Mouse (Mus musculus) c-Kit-positive CD71-positive TER-119-negative erythroid progenitor cells, embryonic 14.5 days (primary cell): ENCODE data around the gene Chn2.

Source experiments
- DNase-seq: peaks from one replicate; pipeline ENCODE4 v3.0.0-alpha.2; 2013; ENCODE audit warnings: low read depth

The Chn2 gene

DNA sequence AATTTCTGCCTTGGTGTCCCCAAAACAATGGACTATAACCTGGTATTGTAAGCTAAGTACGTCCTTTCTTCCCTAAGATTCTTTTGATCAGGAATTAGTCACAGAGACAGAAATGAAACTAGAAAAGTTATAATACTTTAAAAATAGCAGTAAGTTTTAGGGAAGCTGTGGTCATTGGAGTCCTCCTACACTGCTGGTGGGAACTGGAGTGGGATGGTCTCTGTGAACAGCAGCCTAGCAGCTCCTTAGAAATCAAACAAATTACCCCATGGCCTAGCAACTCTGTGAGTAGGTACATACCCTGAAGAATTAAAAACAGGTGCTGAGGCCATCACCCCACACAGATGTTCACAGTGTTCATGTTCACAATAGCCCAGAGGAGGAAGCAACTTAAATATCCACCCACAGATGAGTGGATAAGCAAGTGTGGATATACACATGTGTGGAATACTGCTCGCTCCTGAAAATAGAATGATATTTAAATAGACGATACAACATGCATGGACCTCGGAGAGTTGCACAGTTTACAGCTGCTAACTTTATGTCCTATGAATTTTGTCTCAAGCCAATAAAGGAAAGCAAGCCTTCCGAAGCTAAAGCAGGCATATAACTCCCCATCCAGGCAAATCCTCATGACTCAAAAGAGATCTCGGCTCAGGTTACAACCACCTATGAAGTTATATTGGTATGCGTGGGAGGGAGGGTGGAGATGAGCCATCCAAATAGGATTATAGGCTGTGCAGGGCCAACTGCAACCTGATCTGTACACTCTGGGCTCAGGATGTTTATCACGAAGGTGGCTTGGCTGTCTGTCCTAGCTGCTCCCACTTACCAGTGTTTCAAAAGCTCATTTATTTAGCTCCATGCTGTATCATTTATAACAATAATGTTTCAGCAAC lies 209.2 kb downstream of the Chn2 start:
- no peak for DNase-seq

DNA sequence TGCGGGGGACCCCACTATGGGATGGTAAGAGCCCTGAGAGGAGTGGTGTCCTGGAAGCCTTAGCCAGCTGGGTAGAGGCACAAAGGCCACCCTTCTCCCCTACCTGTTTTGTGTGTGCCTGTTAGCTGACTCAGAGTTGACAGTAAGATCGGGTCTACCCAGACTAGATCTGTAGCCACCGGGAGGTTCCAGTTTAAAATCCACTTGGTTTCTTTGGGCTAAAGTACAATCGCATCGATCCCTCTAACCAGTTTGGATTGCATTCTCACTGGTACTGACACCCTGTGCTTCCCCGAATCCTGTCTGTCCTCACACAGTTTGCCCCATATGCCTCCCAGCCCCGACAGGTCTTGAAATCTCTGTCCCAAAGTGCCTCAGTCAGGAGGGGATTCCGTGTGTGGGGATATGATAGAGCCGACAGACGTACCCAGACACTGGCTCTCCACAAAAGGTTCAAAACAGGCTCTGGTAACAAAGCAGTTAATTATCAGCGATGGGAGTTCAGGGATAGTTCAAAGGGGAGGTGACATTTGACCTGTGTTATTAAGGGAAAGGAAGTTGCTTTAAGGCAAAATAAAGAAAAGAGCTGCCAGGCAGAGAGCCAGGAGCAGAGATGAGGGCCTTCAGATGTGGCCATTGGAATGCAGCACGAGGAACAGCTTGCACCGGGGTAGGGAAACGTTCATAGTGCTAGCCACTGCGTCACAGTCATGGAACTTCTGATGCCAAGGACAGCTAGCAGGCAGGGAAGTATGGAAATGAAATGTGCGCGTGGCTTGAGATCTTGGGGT lies 212.2 kb downstream of the Chn2 start:
- DNase-seq, result no peak

DNA sequence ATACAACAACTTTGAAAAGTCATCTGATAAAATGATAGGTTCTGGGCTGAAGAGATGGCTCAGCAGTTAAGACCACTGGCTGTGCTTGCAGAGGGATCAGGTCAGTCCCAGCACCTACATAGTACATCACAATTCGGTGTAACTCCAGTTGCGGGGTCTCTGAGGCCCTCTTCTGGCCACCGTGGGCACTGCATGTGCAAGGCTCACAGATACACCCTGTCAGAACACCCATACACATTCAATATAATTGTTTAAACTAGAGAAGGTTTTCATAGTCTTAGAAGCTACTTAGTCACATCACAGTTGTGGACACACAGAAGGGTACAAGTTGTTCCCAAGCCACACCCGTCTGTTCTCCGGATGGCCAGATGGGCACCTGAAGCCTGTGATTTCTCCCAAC lies 213.9 kb downstream of the Chn2 start:
- no peak for DNase-seq

DNA sequence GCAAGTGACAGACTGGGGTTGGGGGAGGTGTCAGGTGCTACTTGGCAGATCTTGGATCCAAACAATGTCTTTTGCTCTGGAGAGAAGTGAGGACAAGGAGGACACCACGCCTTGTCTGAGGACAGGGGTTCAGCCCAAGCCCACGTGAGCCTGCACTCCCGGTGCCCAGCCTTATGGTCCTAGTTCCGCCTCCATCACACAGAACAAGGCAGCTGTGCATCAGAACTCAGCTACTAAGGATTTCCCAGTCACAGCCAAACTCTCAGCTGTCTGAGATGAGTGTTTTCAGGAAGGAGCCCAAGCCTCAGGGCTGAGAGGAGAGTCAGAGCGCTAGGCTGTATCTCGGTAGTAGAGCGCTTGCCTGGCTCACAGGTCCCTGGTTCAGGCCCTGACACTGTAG lies 214.5 kb downstream of the Chn2 start:
- no peak for DNase-seq

DNA sequence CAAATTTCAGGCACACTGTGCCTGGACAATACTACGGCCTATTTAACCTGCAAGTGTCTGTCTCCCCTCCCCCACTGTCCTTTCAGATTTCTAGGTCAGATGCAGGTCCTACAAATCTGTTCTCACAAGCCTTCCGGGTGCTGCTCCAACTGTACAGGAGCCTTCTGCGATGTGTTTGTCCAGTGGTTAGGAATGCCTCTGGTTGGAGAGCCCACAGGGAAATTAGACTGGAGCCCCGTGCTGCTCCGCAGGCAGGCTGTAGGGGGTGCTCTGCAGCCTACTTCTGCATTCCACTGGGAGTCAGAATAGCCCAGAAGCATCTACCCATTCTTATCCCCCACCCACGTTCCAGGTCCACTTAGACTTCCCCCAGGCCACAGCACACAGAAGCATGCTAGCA lies 215.4 kb downstream of the Chn2 start:
- no peak for DNase-seq

DNA sequence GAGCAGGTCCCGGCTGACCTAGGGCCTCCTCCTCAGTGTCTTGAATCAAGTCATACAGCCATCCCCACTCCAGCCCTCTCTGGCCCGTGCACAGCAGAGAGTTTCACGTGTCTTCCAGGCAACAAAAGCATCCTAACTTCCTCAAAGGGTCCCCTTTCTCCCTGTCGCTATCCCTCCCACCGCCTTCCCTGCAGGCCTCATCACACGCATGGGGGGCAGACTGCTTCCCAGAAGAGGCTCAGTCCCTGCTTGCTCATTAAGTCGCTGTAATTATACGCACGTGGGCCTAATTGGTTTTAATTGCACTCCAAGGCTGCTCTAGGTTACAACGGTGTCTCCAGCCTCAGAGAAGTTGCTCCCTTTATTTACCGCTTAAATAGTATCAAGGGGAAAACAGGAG lies 216.0 kb downstream of the Chn2 start:
- no peak for DNase-seq

DNA sequence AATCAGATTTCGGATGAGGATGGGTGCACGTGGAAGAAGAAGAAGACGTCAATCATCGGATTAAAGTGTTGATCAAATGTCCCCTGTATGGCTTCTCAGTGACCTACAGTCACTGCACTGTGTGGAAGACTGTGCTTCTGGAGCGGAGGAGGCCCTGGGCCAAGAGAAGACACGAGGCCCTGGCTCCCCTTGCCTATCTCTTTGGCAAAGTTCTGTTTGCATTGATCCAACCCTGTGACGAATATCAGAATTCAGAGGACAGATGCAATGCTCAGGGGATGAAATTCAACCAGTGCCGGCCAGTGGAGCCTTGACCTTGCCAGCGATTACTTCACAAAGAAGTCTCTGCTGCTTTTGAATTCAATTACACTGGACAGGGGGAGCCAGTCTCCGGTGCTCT lies 217.0 kb downstream of the Chn2 start:
- DNase-seq, result no peak

DNA sequence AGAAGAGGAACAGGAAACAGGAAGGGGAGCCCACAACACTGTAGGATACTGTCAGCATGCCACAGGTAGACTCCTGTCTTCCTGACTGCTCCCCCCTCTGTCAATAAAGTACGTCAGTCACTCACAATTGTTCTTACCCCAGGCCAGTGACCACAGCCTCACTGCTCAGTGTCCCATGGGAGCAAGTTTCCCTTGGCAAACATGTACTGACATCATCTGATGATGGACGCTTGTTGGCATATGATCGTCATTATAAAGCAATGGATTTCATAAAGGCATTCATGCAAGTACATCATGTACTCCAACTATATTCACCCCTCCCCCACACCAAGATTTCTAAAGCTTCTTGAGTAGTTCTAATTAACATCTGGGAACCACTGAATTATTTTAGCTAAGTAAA lies 218.2 kb downstream of the Chn2 start:
- DNase-seq, result no peak

DNA sequence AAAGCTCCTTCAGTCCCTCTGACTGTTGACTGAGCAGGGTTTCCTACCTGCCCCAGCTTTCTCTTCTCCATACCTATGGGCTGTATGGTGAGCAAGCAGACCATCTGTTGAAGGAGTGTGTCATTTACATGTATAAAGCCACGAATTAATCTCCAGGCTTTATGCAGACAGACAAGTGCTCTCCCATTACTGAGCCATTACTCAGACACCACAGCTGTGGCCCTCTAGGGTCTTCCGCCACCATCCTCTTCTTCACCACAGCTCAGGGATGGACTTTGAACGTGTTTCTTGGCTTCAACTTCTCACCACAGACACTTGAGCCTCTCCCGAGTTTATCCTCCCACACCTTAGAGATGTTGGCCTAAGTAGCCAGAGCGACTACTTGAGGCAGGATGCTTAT lies 219.1 kb downstream of the Chn2 start:
- no peak for DNase-seq

DNA sequence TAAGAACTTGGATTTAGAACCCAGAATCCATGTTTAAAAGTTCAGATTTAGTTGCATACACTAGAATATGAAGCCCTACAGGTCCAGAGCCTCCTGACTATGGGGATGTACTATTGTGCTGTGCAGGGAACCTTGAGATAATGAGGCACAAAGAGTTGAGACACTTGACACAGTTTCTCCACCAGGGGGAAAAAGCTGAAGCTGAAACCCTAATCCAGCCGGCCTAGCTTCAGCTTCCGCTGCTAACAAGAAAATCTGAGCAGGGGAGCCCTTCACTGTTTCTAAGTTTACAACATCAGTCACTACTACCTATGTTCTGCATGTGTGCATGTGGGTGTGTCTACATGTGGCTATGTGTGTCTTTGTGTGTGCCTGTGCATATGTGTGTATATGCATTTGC lies 223.4 kb downstream of the Chn2 start:
- no peak for DNase-seq

DNA sequence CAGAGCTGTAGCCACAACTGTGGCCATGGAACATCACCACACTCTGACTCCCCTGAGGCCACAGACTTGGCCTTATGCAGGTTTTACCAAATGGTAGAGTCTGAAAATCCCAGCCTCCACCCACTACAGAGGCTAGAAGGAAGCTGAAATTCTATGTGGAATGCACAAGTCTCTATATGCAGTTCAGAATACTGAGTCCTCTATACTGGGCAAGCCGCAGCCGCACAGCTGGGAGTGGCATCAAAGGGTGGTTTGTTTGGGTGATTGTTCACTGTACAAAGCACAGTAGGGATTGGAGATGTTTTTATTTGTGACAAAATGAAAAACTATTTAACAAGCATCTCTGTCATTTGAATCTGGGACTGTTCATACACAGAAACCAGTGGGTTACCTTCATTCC lies 224.5 kb downstream of the Chn2 start:
- DNase-seq, result no peak

DNA sequence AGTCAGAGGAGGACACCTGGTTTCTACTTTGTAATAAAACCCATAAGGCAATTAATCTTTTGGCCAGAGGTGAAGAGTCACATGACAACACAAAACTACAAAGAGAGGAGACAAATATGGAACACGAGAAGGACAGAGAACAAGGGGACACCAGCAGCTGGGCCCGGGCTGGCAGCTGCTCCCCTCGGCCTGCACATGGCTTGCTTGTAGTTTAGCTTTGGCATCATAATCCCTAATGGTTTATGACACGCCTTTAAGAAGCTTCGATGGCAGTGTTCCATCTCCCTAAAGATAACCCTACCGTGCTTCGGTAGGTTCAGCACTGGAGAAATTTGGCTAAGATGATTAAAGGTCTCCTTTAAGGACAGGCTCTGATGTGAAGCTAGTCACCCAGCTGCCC lies 225.2 kb downstream of the Chn2 start:
- DNase-seq, result no peak

DNA sequence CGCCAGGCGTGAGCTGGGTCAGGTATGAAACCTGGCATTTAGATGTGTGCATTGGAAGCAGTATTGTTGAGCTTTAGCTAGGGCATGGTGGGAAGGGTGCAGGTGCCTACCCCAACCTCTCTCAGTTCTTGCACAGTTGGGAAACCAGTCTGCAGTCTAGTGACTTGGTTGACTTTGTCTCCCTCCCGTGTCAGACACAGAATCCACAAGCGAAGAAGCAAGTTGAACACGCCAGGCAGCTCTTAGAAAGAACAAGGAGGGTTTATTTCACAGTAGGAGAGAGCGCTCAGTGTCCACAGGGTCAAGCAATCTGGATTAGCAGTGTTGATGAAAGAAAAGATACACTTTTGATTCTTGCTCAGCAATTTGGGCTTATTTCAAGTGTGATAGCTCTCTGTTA lies 226.0 kb downstream of the Chn2 start:
- no peak for DNase-seq

DNA sequence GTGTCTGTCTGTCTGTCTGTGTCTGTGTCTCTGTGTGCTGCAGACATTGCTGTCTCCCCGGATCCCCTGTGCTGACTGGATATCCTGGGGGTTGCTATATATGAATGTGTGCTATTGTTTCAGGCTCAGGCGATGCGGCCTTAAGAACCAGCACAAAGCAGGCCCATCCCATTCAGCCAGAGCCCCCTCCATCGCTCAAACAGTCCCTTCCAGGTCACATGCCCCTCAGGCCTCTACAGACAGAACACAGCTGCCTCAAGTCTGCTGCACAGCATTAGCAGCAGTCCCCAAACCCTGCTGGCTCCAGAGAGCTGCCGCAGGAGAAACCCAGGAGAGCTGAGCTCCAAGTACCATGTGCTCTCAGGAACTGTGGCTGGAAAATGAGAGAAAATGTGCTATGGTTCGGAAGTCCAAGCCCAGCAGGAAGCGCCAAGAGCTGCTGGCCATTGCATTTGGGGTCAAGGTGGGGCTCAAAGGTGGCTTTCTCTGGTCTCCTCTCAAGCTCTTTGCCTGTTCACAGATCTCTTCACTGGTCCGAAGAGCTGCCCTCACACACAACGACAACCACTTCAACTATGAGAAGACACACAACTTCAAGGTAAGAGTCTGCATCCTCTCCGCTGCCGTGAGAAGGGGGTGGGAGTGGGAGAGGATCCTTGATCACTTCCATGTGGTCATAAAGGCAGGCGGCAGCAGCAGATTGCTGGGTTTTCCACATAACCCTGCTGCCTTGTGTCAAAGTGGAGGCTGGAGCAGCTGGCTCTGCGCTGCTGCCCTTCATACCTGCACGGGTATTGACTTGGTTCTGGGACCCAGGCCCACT lies 233.4 kb downstream of the Chn2 start:
- no peak for DNase-seq

DNA sequence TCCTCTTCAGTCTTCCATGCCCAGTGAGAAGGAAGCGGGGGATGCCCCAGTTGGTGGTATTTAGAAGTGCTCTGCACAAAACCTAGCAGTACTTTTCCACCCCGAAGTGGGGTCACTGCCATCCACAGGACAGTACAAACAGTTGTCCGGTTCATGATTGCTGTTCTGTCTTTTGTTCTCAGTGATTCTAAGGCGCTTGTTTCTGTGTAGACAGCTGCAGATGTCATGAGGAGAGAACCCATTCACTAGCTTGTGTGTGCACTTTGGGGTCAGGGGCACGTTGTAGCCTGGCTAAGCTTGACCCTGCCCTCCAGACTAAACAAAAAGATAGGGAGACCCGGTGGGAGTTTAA lies 234.0 kb downstream of the Chn2 start:
- DNase-seq, result no peak

DNA sequence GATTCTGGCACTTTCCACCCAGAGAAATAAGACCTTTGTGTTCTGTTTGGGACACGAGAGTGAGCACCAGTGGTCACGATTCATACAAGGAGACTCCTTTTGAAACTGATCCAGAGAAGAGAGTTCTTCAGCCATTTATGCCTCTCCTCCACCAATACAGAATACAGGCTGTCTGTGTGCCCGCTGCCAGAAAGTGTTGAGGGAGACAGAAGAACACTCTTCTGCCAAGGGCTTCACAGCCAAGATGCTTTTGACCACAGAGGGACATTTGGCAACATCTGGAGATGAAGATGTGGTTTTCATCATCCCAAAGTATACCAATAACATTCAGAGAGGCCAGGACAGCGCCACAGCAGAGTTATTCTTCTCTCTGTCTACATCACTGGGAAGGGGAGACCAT lies 237.9 kb downstream of the Chn2 start:
- no peak for DNase-seq

DNA sequence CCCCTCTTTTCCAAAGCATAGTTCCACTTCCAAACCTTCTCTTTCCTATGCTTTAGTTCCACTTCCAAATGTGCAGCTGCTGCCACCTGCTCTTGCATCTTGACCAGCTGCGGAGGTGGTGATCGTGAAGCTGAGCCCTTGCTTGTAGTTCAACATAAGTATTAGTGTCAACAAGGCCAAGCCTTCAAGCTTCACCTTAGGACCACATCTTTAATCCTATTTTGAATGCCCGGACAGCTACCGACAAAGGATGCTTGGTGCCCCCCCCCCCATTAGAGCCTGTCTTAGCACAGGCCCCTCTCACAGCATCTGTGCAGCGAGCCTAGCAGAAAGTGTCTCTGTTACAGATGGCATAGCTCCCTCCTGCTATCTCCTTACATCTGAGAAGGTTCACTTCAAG lies 238.5 kb downstream of the Chn2 start:
- DNase-seq, result no peak

DNA sequence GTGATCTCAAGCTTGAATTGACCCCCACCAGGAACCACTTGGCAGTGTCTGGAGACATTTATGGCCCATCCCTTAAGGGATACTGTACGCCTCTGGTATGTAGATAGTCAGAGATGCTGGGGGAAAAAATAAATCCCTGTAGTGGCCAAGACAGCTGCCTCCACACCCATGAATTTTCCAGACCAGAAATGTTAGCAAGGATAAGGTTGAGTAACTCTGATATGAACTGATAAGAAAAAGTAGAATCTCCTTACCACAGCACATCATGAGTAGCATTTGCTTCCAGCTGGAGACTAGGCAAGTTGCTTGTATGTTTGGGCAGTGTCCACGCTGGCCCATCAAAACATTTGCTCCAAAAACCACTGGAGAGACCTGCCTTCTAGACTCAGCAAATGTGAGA lies 239.3 kb downstream of the Chn2 start:
- no peak for DNase-seq

DNA sequence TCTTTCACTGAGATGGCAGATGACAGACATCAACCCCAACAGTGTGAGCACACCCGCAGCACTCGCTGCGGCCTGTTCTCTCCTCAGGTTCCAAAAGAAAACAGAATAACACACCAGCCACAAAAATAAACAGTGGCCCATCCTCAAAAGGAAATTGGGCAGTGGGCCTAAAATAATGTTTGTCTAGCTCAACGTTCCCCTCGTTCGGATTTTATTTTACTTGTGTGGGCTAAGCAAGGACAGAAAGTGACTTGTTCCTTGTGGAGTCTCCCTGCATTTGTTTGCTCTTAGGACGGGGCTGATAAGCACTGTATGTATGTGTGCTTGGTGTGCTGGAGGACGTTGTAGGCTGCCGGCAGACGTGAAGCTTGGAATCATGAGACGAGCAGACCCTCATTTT lies 240.0 kb downstream of the Chn2 start:
- no peak for DNase-seq

DNA sequence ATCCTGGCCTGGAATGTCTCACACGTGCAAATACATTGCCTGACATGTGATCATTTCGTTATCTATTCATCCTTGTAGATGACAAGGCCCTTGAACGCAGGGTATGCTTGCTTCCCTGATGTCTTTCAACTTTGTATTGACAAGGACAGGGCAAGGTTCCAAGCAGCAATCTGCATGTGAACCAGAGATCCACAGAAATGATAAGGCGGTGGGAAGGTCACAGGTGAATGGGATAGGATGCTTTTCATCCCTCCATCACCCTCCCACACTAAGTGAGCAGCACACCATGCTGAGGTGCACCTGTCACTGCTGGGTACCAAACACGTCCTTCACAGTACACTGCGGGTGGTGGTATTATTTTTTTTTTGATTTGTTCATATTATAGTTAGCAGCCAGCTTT lies 240.9 kb downstream of the Chn2 start:
- no peak for DNase-seq

DNA sequence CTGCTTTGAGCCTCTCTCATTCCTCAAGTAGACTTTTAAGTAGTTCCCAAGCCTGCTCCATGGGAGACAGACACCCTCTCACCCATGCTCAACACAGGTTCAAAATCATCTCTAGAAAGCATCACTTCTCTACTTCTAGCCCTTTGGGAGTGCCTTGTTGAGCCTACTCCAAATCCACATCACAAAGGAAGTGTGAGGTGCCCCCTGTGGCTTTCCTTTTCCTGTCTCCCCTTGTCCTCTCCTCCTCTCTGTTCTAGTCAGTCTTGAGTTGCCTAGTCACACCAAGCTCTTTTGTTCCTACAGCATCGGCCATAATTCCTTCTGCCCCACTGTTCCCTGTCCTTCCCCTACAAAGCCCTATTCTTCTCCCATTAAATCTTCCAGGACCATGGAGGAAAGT lies 243.9 kb downstream of the Chn2 start:
- DNase-seq, result no peak

DNA sequence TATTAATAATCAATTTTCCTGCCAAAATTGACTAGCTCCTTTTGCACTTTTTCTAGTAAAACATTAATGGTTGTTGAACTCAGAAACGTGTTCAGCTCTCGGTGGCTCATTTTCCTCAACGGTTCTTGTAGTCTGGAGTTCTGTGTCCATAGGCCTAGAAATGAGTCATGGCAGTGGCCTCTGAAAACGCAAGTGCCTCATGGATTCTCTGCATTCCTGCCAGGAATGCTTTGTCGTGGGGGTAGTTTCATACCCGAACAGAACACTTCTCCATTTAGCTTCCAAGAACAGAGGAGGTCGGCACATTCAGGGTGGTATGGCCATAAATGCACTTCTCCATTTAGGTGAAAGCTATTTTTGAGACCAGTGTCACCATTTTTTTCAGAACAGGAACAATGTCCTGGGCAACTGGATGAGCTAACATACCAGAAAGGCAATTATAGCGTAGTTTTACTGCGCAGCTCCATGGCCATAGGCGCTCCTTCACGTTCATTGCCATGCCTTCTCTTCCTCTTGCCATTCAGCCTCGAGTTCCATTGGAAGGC lies 244.9 kb downstream of the Chn2 start:
- DNase-seq, result no peak

DNA sequence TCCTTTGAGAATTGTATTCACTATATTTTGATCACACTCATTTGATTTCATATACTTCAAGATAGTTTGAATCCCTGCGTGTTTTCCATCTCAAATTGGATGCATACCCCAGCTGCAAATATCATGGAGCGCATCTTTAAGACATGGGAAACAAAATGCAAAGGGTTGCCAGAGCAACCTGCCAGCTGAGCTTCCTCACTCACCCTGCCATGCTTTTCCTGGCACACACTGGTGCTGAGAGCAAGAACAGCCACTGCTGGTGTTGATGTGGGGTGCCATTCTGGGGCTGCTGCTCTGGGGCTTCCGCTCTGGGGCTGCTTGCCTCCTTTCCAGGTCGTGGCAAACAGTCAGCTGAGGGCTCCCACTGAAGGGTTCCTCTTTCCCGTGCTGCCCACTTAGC lies 247.5 kb downstream of the Chn2 start:
- DNase-seq, result no peak
